Mouse (Mus musculus): ENCODE measurements around the gene Prkcq. TPM values are rescaled to one million over a fixed set of nuclear protein-coding genes. Genes with fewer than 3 reads are reported as not detected.
A peak's percentile ranks its signal among the peaks of the same experiment; 100 is the strongest.

Gene Prkcq
- polyA plus RNA-seq, 1 experiment = 22.0 TPM

GRCm38 (mm10) chr2:11210241-11210916, 38.5 kb downstream of the Prkcq start:
- TF ChIP-seq FLI1 (IDR thresholded peaks at IDR 0.05; ENCODE audit: low read length) (no peak), GATA1 (IDR thresholded peaks at IDR 0.05; ENCODE audit: borderline replicate concordance, low read length) (no peak)
- no peaks in the 10 kb centered on the region for H3K27me3 ChIP-seq (replicated peaks)
- H3K36me3 ChIP-seq (replicated peaks; ENCODE audit: low read length) = peaks cover 79% of the 10 kb centered on the region
- peaks cover 92% of the 10 kb centered on the region for H3K4me1 ChIP-seq
- no peaks in the 10 kb centered on the region for H3K9me3 ChIP-seq
- H3K4me3 ChIP-seq (replicated peaks) = peak overlapping the region; percentile 48

GRCm38 (mm10) chr2:11211961-11212562, 40.2 kb downstream of the Prkcq start:
- TF ChIP-seq GATA1 (IDR thresholded peaks at IDR 0.05; ENCODE audit: borderline replicate concordance, low read length) (no peak), FLI1 (IDR thresholded peaks at IDR 0.05; ENCODE audit: low read length) (no peak)
- no peaks in the 10 kb centered on the region for H3K9me3 ChIP-seq
- H3K27me3 ChIP-seq (replicated peaks) = no peaks in the 10 kb centered on the region
- H3K4me1 ChIP-seq = peaks cover 92% of the 10 kb centered on the region
- no peak overlapping the region for H3K4me3 ChIP-seq (replicated peaks)
- H3K36me3 ChIP-seq (replicated peaks; ENCODE audit: low read length) = peaks cover 79% of the 10 kb centered on the region

GRCm38 (mm10) chr2:11216421-11216820, 44.5 kb downstream of the Prkcq start:
- no peaks in the 10 kb centered on the region for H3K27me3 ChIP-seq (replicated peaks)
- H3K4me1 ChIP-seq = peaks cover 91% of the 10 kb centered on the region
- peaks cover 86% of the 10 kb centered on the region for H3K36me3 ChIP-seq (replicated peaks; ENCODE audit: low read length)
- TF ChIP-seq FLI1 (IDR thresholded peaks at IDR 0.05; ENCODE audit: low read length) (no peak), GATA1 (IDR thresholded peaks at IDR 0.05; ENCODE audit: borderline replicate concordance, low read length) (no peak)
- H3K4me3 ChIP-seq (replicated peaks) = no peak overlapping the region
- no peaks in the 10 kb centered on the region for H3K9me3 ChIP-seq

- Histone ChIP-seq H3K36me3 (replicated peaks; ENCODE audit: low read length) (peaks cover 85% of the 10 kb centered on the region), H3K4me3 (replicated peaks) (peak overlapping the region; percentile 12), H3K4me1 (peaks cover 91% of the 10 kb centered on the region), H3K27me3 (replicated peaks) (no peaks in the 10 kb centered on the region), H3K9me3 (no peaks in the 10 kb centered on the region)
- no peak for TF ChIP-seq GATA1 (IDR thresholded peaks at IDR 0.05; ENCODE audit: borderline replicate concordance, low read length)
- no peak for TF ChIP-seq FLI1 (IDR thresholded peaks at IDR 0.05; ENCODE audit: low read length)
Observed at GRCm38 (mm10) chr2:11216847-11217246, 44.9 kb downstream of the Prkcq start.

GRCm38 (mm10) chr2:11218122-11218521, 46.2 kb downstream of the Prkcq start:
- H3K9me3 ChIP-seq = no peaks in the 10 kb centered on the region
- H3K36me3 ChIP-seq (replicated peaks; ENCODE audit: low read length) = peaks cover 85% of the 10 kb centered on the region
- peak overlapping the region; percentile 55 for H3K4me3 ChIP-seq (replicated peaks)
- no peaks in the 10 kb centered on the region for H3K27me3 ChIP-seq (replicated peaks)
- H3K4me1 ChIP-seq = peaks cover 92% of the 10 kb centered on the region
- no peak for TF ChIP-seq FLI1 (IDR thresholded peaks at IDR 0.05; ENCODE audit: low read length)
- TF ChIP-seq GATA1 (IDR thresholded peaks at IDR 0.05; ENCODE audit: borderline replicate concordance, low read length) = no peak

- Histone ChIP-seq H3K4me3 (replicated peaks) (no peak overlapping the region), H3K4me1 (peaks cover 98% of the 10 kb centered on the region), H3K36me3 (replicated peaks; ENCODE audit: low read length) (peaks cover 91% of the 10 kb centered on the region), H3K9me3 (no peaks in the 10 kb centered on the region), H3K27me3 (replicated peaks) (no peaks in the 10 kb centered on the region)
- no peak for TF ChIP-seq FLI1 (IDR thresholded peaks at IDR 0.05; ENCODE audit: low read length)
Observed at GRCm38 (mm10) chr2:11219262-11219661, 47.4 kb downstream of the Prkcq start.

- H3K27me3 ChIP-seq (replicated peaks) = no peaks in the 10 kb centered on the region
- H3K36me3 ChIP-seq (replicated peaks; ENCODE audit: low read length) = peaks cover 70% of the 10 kb centered on the region
- H3K4me3 ChIP-seq (replicated peaks) = peak overlapping the region; percentile 81
- no peaks in the 10 kb centered on the region for H3K9me3 ChIP-seq
- TF ChIP-seq FLI1 (IDR thresholded peaks at IDR 0.05; ENCODE audit: low read length) = no peak
- TF ChIP-seq GATA1 (IDR thresholded peaks at IDR 0.05; ENCODE audit: borderline replicate concordance, low read length) = no peak
- peaks cover 95% of the 10 kb centered on the region for H3K4me1 ChIP-seq
Observed at GRCm38 (mm10) chr2:11224808-11225484, 53.0 kb downstream of the Prkcq start.

GRCm38 (mm10) chr2:11225485-11225876, 53.6 kb downstream of the Prkcq start:
- Histone ChIP-seq H3K9me3 (no peaks in the 10 kb centered on the region), H3K36me3 (replicated peaks; ENCODE audit: low read length) (peaks cover 66% of the 10 kb centered on the region), H3K27me3 (replicated peaks) (no peaks in the 10 kb centered on the region), H3K4me3 (replicated peaks) (peak overlapping the region; percentile 81), H3K4me1 (peaks cover 90% of the 10 kb centered on the region)
- no peak for TF ChIP-seq GATA1 (IDR thresholded peaks at IDR 0.05; ENCODE audit: borderline replicate concordance, low read length)
- no peak for TF ChIP-seq FLI1 (IDR thresholded peaks at IDR 0.05; ENCODE audit: low read length)

- no peaks in the 10 kb centered on the region for H3K27me3 ChIP-seq (replicated peaks)
- TF ChIP-seq GATA1 (IDR thresholded peaks at IDR 0.05; ENCODE audit: borderline replicate concordance, low read length) = peak; percentile 86; the same call in 2 of the 3 replicates
- no peak for TF ChIP-seq FLI1 (IDR thresholded peaks at IDR 0.05; ENCODE audit: low read length)
- H3K9me3 ChIP-seq = no peaks in the 10 kb centered on the region
- peak overlapping the region; percentile 88 for H3K4me3 ChIP-seq (replicated peaks)
- H3K36me3 ChIP-seq (replicated peaks; ENCODE audit: low read length) = peaks cover 62% of the 10 kb centered on the region
- H3K4me1 ChIP-seq = peaks cover 91% of the 10 kb centered on the region
Observed at GRCm38 (mm10) chr2:11226555-11226954, 54.6 kb downstream of the Prkcq start.

- Histone ChIP-seq H3K9me3 (no peaks in the 10 kb centered on the region), H3K36me3 (replicated peaks; ENCODE audit: low read length) (peaks cover 65% of the 10 kb centered on the region), H3K27me3 (replicated peaks) (no peaks in the 10 kb centered on the region), H3K4me1 (peaks cover 91% of the 10 kb centered on the region), H3K4me3 (replicated peaks) (peak overlapping the region; percentile 87)
- TF ChIP-seq GATA1 (IDR thresholded peaks at IDR 0.05; ENCODE audit: borderline replicate concordance, low read length) = no peak
- no peak for TF ChIP-seq FLI1 (IDR thresholded peaks at IDR 0.05; ENCODE audit: low read length)
Observed at GRCm38 (mm10) chr2:11229126-11229525, 57.2 kb downstream of the Prkcq start.

Data from megakaryocyte, embryonic 14.5 days (primary cell).